ENCODE assay signal across 7 mouse cellular contexts in the genomic region with DNA sequence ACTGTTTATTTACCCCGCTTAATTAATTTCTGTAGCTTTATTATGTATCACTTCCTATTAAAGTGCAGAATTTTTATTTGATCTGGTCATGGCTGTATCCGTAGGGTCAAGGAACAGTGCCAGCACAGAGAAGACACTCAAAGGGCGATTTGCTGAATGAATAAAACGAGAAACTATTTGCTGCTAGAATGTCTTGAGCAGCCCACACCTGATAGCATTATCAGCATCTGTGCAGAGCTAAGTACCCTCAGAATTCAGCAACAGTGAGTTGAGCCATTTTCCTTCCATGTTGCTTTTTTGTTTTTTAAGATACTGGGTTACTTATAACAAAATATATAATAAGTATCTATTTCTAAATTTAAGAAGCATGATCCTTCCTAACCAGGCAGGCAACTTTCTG. TPM values are rescaled to one million over a fixed set of nuclear protein-coding genes. Genes with fewer than 3 reads are reported as not detected.
DNase-seq lines count a peak whose midpoint lies in the region; ATAC-seq and TF ChIP-seq lines count a peak whose summit lies in the region.

No protein-coding gene starts in this region.

- no peak for DNase-seq in lung, postnatal 0 days (ENCODE audit: low spot score)
- DNase-seq in lung, postnatal 36 days = no peak
- DNase-seq in limb, embryonic 14.5 days (ENCODE audit: low spot score) = no peak
- DNase-seq in embryo, embryonic 10 days (ENCODE audit: low spot score) = no peak
- no peak for DNase-seq in kidney, postnatal 36 days

- WGBS in lung, postnatal 0 days = 85% methylated on average over 4 of the region's 4 CpGs
- 86% methylated on average over 4 of the region's 4 CpGs for WGBS in forebrain, embryonic 12.5 days
- WGBS in limb, embryonic 14.5 days = 92% methylated on average over 4 of the region's 4 CpGs
- 87% methylated on average over 4 of the region's 4 CpGs for WGBS in stomach, embryonic 16.5 days

- TF ChIP-seq POLR2A in limb, embryonic 14.5 days (IDR thresholded peaks at IDR 0.05; ENCODE audit: borderline replicate concordance, extremely low read depth, insufficient read depth, insufficient read length) = no peak

- no peak for ATAC-seq in lung, postnatal 0 days
- ATAC-seq in forebrain, embryonic 12.5 days (ENCODE audit: low FRiP score) = no peak
- no peak for ATAC-seq in limb, embryonic 14.5 days (ENCODE audit: low FRiP score, low read depth)
- ATAC-seq in stomach, embryonic 16.5 days (ENCODE audit: insufficient read depth, low FRiP score) = no peak

- H3K4me3 ChIP-seq in lung, postnatal 0 days (ENCODE audit: low read depth, low read length) = no peak overlapping the region
- peak overlapping the region; percentile 86 for H3K4me3 ChIP-seq in forebrain, embryonic 12.5 days (replicated peaks)
- H3K4me3 ChIP-seq in limb, embryonic 14.5 days (replicated peaks; ENCODE audit: low read length) = peak overlapping the region; percentile 79
- H3K4me3 ChIP-seq in stomach, embryonic 16.5 days (replicated peaks; ENCODE audit: low read length) = peak overlapping the region; percentile 87

- H3K27me3 ChIP-seq in lung, postnatal 0 days (replicated peaks; ENCODE audit: insufficient read depth, low read length) = no peaks in the 10 kb centered on the region
- H3K27me3 ChIP-seq in forebrain, embryonic 12.5 days = no peaks in the 10 kb centered on the region
- no peaks in the 10 kb centered on the region for H3K27me3 ChIP-seq in limb, embryonic 14.5 days (ENCODE audit: control insufficient read depth, insufficient read depth, low read length)
- no peaks in the 10 kb centered on the region for H3K27me3 ChIP-seq in stomach, embryonic 16.5 days (ENCODE audit: control insufficient read depth, insufficient read depth, low read length)

- no peak overlapping the region for H3K4me2 ChIP-seq in lung, postnatal 0 days (replicated peaks; ENCODE audit: low read depth, low read length)
- H3K4me2 ChIP-seq in forebrain, embryonic 12.5 days = peak overlapping the region; percentile 81
- H3K4me2 ChIP-seq in limb, embryonic 14.5 days (replicated peaks; ENCODE audit: low read depth, low read length, severe bottlenecking) = peak overlapping the region; percentile 48
- H3K4me2 ChIP-seq in stomach, embryonic 16.5 days (ENCODE audit: low read depth, low read length) = peak overlapping the region; percentile 81

- H3K9ac ChIP-seq in lung, postnatal 0 days (replicated peaks; ENCODE audit: low read depth) = no peak overlapping the region
- H3K9ac ChIP-seq in forebrain, embryonic 12.5 days = peak overlapping the region; percentile 90; the same call in 1 of the 2 replicates
- H3K9ac ChIP-seq in limb, embryonic 14.5 days (ENCODE audit: low read depth, low read length, severe bottlenecking) = no peak overlapping the region
- H3K9ac ChIP-seq in stomach, embryonic 16.5 days (ENCODE audit: low read length) = no peak overlapping the region; the same call in 1 of the 2 replicates

- H3K36me3 ChIP-seq in lung, postnatal 0 days (ENCODE audit: insufficient read depth, low read length) = no peaks in the 10 kb centered on the region
- peaks cover 2% of the 10 kb centered on the region; the same call in 1 of the 2 replicates for H3K36me3 ChIP-seq in forebrain, embryonic 12.5 days (replicated peaks)
- no peaks in the 10 kb centered on the region for H3K36me3 ChIP-seq in limb, embryonic 14.5 days (ENCODE audit: control insufficient read depth, insufficient read depth, low read length)
- H3K36me3 ChIP-seq in stomach, embryonic 16.5 days (ENCODE audit: control insufficient read depth, insufficient read depth, low read length) = no peaks in the 10 kb centered on the region

- TF ChIP-seq CTCF in lung, postnatal 0 days (IDR thresholded peaks at IDR 0.05) = no peak

- H3K4me1 ChIP-seq in lung, postnatal 0 days (ENCODE audit: insufficient read depth, low read depth, low read length) = peaks cover 4% of the 10 kb centered on the region; the same call in 1 of the 2 replicates
- peaks cover 15% of the 10 kb centered on the region for H3K4me1 ChIP-seq in forebrain, embryonic 12.5 days
- H3K4me1 ChIP-seq in limb, embryonic 14.5 days (ENCODE audit: control insufficient read depth, insufficient read depth, low read length) = peaks cover 7% of the 10 kb centered on the region; the same call in 1 of the 2 replicates
- peaks cover 14% of the 10 kb centered on the region for H3K4me1 ChIP-seq in stomach, embryonic 16.5 days (ENCODE audit: control insufficient read depth, insufficient read depth, low read length)

- no peak for TF ChIP-seq EP300 in lung, postnatal 0 days (IDR thresholded peaks at IDR 0.05)

- 0 out of 2 replicates have a peak overlapping the region, but pooled peaks have one; percentile 96 for H3K27ac ChIP-seq in lung, postnatal 0 days (ENCODE audit: low read length)
- no peak overlapping the region for H3K27ac ChIP-seq in forebrain, embryonic 12.5 days
- no peak overlapping the region for H3K27ac ChIP-seq in limb, embryonic 14.5 days (replicated peaks; ENCODE audit: low read depth, low read length)
- 0 out of 2 replicates have a peak overlapping the region, but pooled peaks have one; percentile 29 for H3K27ac ChIP-seq in stomach, embryonic 16.5 days (ENCODE audit: low read length)

- no peaks in the 10 kb centered on the region for H3K9me3 ChIP-seq in lung, postnatal 0 days (ENCODE audit: low read length)
- no peaks in the 10 kb centered on the region for H3K9me3 ChIP-seq in forebrain, embryonic 12.5 days
- no peaks in the 10 kb centered on the region for H3K9me3 ChIP-seq in limb, embryonic 14.5 days (ENCODE audit: control insufficient read depth, low read length)
- H3K9me3 ChIP-seq in stomach, embryonic 16.5 days (replicated peaks; ENCODE audit: control insufficient read depth, low read length) = no peaks in the 10 kb centered on the region

RNA-seq across cellular contexts. Expression of a gene that starts 1.2 kb away (rescaled TPM):
- 71.8 and 75.3 TPM in 2 replicates for polyA plus RNA-seq in lung, postnatal 0 days (2015; fragmentation: Nextera tagmentation; extraction: Ambion mirVana)
- 56.3 and 64.7 TPM in 2 replicates for polyA plus RNA-seq in forebrain, embryonic 12.5 days (2016; fragmentation: Nextera tagmentation; extraction: Ambion mirVana)
- polyA plus RNA-seq in limb, embryonic 14.5 days (2012; rRNA removed) = 89.0 and 104 TPM in 2 replicates
- 77.0 and 87.0 TPM in 2 replicates for polyA plus RNA-seq in limb, embryonic 14.5 days (2014; fragmentation: Nextera tagmentation; extraction: Ambion mirVana)
- polyA plus RNA-seq in stomach, embryonic 16.5 days (2015; fragmentation: Nextera tagmentation; extraction: Ambion mirVana) = 69.5 and 79.1 TPM in 2 replicates

RNA-seq across cellular contexts. Expression of a gene that starts 30.5 kb away (rescaled TPM):
- polyA plus RNA-seq in lung, postnatal 0 days (2015; fragmentation: Nextera tagmentation; extraction: Ambion mirVana) = 107 and 121 TPM in 2 replicates
- polyA plus RNA-seq in forebrain, embryonic 12.5 days (2016; fragmentation: Nextera tagmentation; extraction: Ambion mirVana) = 2.2 and 4.3 TPM in 2 replicates
- polyA plus RNA-seq in limb, embryonic 14.5 days (2012; rRNA removed) = 5.1 and 5.3 TPM in 2 replicates
- polyA plus RNA-seq in limb, embryonic 14.5 days (2014; fragmentation: Nextera tagmentation; extraction: Ambion mirVana) = 5.5 and 5.6 TPM in 2 replicates
- polyA plus RNA-seq in stomach, embryonic 16.5 days (2015; fragmentation: Nextera tagmentation; extraction: Ambion mirVana) = 1,788 and 2,212 TPM in 2 replicates

RNA-seq across cellular contexts. Expression of a gene that starts 46.7 kb away (rescaled TPM):
- 30.0 and 30.5 TPM in 2 replicates for polyA plus RNA-seq in lung, postnatal 0 days (2015; fragmentation: Nextera tagmentation; extraction: Ambion mirVana)
- 62.7 and 74.3 TPM in 2 replicates for polyA plus RNA-seq in forebrain, embryonic 12.5 days (2016; fragmentation: Nextera tagmentation; extraction: Ambion mirVana)
- 21.1 and 24.9 TPM in 2 replicates for polyA plus RNA-seq in limb, embryonic 14.5 days (2012; rRNA removed)
- polyA plus RNA-seq in limb, embryonic 14.5 days (2014; fragmentation: Nextera tagmentation; extraction: Ambion mirVana) = 44.3 and 49.0 TPM in 2 replicates
- 34.5 and 44.2 TPM in 2 replicates for polyA plus RNA-seq in stomach, embryonic 16.5 days (2015; fragmentation: Nextera tagmentation; extraction: Ambion mirVana)

Comparison
In these comparisons a context has a peak if more than half of its experiments do, and no peak if none do; other contexts are left out.
1. H3K27ac ChIP-seq: peak in lung, postnatal 0 days (single experiment) and stomach, embryonic 16.5 days (single experiment); none in forebrain, embryonic 12.5 days (single experiment) and limb, embryonic 14.5 days (single experiment).
2. RNA of a gene that starts 30.5 kb away (polyA plus RNA-seq): 1,788 to 2,212 TPM in stomach, embryonic 16.5 days and 107 to 121 TPM in lung, postnatal 0 days; 5.1 to 5.6 TPM in limb, embryonic 14.5 days and 2.2 to 4.3 TPM in forebrain, embryonic 12.5 days; every median in the first group is over 10 times any median in the second.